Mouse (Mus musculus): ENCODE data around the gene Ypel3. TPM values are rescaled to one million over a fixed set of nuclear protein-coding genes. Genes with fewer than 3 reads are reported as not detected.
"Not testable (repeated sequence)": the region's sequence is repeated elsewhere in the genome, so short reads cannot be mapped to it uniquely, and the experiment has no call there.

Gene Ypel3
- total RNA-seq, 2 experiments from 2014 or later: 43.4 to 73.3 TPM

DNA sequence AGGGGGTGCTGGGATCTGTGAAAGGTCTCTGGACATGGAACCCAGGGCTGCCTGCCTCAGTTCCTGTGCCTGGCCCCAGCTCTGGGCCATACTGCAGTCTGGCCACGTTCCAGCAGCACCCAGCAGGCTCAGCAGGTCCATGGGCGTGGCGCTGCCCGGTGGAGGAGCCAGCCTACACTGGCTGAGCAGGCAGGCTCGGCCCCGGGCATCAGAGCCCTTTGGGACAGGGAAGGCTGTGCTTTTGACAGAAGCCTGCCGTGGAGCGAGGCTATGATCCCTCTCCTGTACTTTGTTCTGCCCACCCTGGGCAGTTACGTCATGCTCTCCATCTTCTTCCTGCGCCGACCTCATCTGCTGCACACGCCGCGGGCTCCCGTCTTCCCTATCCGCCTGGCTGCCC is 10.6 kb upstream of the Ypel3 start, which contains the start of gene Gdpd3:
TSS of gene Gdpd3 (plus strand) at position 134 of the 400 bp plus-strand sequence.
- DNase-seq: no peak

- no peak for DNase-seq
These were observed 9.8 kb upstream of the Ypel3 start for GRCm38 (mm10) chr7:126767001-126767400.

- DNase-seq: no peak
These were observed 6.0 kb upstream of the Ypel3 start for GRCm38 (mm10) chr7:126770784-126771183.

DNA sequence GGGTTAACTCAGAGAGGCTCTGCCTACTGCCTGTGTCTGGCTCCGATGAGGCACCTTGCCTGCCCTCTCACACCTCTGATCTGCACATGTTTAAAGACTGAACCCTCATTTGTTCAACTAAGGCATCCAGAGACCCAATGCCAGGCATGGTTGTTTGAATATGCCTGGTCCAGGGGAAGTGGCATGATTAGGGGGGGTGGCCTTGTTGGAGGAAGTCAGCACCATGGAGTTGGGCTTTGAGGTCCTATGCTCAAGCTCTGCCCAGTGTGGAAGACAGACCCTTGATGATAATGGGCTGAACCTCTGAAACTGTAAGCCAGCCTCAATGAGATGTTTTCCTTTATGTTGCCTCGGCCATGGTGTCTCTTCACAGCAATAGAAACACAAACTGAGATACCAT is 3.4 kb upstream of the Ypel3 start:
- DNase-seq: no peak

DNA sequence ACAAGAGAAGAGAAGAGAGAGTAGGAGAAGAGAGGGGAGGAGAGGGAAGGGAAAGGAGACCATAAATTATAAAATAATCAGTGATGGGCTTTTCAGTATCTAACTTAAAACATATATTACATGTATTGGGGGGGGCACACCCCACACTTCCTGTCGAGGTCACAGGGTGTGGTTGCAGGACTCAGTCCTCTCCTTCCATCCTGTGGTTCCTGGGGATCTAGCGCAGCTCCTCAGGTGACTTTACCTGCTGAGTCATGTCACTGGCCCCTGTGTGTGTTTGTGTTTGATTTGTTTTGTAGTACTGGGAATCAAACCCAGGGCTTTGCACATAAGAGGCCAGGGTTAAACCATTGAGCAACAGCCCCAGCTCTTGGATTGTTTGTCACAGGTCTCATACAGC is 2.3 kb upstream of the Ypel3 start:
- DNase-seq: no peak

GRCm38 (mm10) chr7:126775185-126775977 is 1.4 kb upstream of the Ypel3 start:
- no peak for DNase-seq

- DNase-seq: no peak
These were observed 849 bp upstream of the Ypel3 start for GRCm38 (mm10) chr7:126775978-126776234.

DNA sequence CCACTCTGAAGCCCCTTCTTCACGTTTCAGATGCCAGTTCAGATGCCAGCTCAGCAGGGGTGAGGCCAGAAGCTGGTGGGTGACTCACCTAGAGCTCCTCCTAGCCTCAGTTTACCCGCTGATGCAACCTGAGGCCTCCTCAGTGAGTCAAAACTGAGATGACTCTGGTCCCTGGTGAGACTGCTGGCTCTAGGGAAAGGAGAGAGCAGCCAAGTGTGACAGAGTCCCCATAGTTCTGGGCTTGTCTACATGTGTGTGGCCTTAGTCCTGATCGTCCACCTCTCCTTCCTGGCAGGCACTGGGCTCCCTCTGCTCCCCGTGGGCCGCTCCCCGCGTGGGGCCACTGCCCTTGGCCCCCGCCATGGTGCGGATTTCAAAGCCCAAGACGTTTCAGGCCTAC is 721 bp downstream of the Ypel3 start:
- peak; percentile 47 to 67 for DNase-seq

DNA sequence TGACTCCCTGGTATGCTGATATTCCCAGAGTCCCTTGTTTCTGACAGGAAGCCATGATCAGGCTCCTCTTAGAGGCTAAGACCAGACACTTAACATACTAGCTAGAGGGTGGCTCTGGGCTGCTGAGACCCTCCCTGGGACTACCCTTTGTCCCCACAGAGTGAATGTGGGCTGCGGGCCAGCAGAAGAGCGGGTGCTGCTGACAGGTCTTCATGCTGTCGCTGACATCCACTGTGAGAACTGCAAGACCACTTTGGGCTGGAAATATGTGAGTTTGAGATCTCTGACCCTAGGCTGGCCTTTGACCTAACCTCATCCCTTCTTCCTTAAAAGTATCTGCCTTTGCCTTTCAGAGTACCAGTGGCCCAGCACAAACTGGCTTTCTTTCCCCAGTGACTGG is 1.4 kb downstream of the Ypel3 start:
- DNase-seq: peak in 1 of 2 experiments; percentile 34

DNA sequence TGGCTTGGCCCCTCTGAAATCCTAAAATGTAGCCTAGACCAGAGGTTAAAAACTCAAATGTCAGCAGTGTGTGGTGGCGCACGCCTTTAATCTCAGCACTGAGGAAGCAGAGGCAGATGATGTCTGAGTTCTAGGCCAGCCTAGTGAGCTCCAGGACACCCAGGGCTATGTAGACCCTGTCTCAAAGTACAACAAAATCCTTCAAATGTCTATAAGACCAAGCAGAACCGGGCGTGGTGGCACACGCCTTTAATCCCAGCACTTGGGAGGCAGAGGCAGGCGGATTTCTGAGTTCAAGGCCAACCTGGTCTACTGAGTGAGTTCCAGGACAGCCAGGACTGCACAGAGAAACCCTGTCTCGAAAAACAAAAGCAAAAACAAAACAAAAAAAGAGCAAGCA is 2.3 kb downstream of the Ypel3 start:
- DNase-seq: not testable (repeated sequence)

DNA sequence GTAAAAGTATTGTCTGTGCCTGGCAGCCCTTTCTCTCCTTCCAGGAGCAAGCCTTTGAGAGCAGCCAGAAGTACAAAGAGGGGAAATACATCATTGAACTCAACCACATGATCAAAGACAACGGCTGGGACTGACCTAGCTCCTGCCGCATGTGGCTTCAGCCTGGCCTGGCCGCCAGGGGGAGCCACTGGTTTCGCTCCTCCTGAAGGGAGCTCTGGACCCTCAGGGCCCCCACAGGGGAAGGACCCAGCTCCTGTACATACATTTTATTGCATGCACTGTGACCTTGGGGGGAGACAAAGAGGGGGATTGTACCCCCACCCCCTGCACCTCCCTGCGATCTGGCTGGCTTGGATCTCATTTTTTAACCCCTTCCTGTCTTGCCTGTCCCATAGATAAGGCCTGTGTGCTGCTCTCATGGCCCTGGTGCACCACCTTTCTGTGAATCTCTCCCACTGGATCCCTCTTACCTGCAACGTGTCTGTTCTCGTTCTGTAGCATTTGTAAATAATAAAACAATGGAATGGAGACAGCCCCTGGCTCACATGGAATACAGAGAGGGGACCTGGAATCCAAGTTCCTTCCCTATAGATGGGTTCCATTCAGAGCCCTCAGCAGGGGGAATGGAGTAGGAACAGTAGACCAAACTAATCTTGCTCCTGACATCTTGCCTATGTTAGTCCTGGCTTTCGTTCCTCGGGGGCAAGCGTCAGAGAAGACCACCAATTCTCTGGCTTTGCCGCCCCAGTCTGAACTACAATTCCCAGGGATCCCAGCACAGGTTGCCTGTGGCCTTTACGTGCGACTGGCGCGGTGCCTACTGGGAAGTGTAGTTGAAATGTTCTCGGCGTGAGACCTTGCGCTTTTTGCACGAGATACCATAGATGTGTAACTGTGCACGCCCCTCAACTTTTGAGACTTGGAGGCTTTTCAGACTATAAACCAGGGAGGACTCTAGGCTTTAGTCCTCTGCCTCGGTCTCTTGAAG is 3.5 kb downstream of the Ypel3 start:
- DNase-seq: peak; percentile 85 to 90

DNA sequence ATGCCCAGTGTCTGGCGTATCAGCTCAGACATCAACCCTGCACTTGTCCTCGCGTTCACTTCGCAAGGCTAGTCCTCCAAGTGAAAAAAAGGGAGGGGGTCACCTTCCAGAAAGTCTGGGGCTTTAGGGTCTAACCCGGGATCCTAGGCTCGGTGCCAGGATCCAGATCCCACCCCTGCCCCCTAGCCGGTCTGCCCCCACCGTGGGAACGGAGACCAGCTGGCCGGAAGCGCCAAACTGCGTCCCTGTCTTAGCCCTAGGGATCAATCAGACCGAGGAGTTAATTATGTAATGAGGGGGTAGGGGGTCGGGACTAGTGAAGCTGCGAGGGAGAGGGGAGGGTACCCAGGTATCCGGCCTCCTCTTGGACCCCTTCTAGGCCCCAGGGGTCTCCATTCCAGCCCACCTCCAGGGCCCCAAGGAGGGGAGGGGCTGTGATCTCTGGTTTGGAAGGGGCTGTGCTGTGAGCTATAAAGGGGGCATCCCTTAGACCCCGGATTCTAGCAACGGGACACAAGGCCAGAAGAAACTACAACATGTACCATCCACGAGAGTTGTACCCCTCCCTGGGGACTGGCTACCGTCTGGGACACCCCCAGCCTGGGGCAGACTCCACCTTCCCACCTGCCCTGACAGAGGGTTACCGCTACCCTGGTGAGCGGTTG is 4.3 kb downstream of the Ypel3 start, which contains the start of gene Tbx6:
TSS of gene Tbx6 (plus strand) at position 513 of the 665 bp plus-strand sequence.
- peak in 1 of 2 experiments; percentile 46 for DNase-seq

DNA sequence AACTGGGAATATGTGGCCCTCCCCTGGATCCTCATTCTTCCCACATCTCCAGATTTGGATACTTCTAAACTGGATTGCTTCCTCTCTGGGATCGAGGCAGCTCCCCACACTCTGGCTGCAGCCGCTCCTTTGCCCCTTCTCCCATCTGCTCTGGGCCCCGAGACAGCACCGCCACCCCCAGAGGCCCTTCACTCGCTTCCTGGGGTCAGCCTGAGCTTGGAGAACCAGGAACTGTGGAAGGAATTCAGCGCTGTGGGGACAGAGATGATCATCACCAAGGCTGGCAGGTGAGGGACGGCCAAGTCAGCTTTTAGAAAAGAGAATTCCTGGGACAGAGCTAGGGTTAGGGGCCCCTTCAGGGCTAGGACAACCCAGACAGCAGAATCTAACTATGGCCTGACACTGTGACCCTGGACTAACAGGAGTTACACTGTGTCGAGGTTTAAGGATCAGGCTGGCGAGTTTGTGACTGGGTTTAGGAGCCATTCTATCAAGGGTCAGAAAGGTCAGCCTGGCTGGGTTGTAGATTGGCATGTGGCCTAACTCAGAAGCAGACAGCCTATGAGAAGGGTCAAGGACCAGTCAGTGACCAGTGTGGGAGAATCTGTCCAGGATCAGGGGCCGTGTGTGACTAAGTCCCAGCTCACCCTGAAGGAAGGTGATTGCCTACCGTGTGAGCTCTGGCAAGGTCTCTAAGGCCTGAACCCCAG is 5.1 kb downstream of the Ypel3 start:
- DNase-seq: no peak

DNA sequence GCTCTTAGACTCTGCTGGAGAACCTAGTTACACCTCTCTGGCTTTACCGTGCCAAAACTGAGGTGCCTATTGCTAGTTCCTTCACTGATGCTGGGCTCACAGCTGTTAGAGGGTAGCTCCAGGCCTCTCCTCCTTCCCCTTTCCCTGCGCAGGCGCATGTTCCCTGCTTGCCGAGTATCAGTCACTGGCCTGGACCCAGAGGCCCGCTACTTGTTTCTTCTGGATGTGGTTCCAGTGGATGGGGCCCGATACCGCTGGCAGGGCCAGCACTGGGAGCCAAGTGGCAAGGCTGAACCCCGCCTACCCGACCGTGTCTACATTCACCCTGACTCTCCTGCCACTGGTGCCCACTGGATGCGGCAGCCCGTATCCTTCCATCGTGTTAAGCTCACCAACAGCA is 5.9 kb downstream of the Ypel3 start:
- no peak for DNase-seq

GRCm38 (mm10) chr7:126784469-126784868 is 7.7 kb downstream of the Ypel3 start:
- DNase-seq: no peak

DNA sequence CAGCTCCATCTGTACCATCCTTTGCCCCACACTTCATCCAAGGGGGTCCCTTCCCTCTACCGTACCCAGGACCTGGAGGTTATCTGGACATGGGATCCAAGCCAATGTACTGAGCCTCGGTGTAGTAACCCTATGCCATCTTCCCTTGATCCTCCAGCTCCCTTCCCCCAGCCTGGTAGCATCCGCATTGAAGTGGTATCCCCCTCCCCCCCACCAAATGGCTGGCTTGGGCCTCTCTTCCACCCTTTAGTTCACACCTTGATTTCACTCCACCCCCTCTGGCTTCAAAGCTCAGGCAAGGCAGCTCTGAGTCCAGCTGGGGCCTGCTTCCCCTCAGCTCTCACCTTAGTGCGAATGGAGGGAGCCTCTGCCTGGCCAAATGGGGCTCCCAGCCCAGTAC is 8.3 kb downstream of the Ypel3 start:
- no peak for DNase-seq

- no peak for DNase-seq
These were observed 9.4 kb downstream of the Ypel3 start for GRCm38 (mm10) chr7:126786142-126786541.

- no peak for DNase-seq
These were observed 12.4 kb downstream of the Ypel3 start for GRCm38 (mm10) chr7:126789141-126789540.

- DNase-seq: peak; percentile 98
These were observed 15.3 kb downstream of the Ypel3 start, which contains the start of gene Ppp4c for GRCm38 (mm10) chr7:126791851-126792720. Ppp4c (minus strand) TSS chr7:126792496.

DNA sequence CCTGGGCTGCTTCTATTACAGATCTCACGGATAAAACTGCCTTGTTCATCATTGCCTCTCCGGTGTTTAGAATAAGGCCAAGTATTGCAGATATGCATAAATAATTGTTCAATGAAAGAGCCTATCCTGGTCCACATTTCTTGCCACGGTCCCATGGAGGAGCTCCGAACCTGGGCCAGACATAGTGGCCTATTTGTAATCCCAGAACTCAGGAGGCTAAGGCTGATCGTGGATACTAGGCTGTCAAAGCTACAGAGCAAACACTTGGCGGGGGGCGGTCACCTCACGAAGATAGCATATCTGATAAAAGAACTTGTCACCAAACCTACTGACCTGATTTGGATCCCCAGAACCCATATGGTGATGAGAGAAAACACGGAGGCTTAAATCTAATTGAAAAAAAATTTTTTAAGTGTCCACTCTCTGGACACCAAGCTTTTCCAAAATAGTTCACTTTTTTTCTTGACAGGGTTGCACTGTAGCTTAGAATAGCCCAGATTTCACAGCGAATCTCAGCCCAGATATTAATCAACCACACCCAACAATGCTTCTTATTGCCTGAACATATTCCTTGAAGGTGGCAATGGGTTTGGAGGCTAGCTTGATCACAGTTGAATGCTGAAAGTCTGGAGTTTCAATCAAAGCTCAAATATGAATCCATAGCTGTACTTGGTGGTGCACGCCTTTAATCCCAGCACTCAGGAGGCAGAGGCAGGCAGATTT is 16.1 kb downstream of the Ypel3 start:
- DNase-seq: peak in 1 of 2 experiments; percentile 14

All from heart, adult 18-20 months (tissue).